Mouse (Mus musculus): ENCODE measurements around the gene Cbx7. TPM values are rescaled to one million over a fixed set of nuclear protein-coding genes. Genes with fewer than 3 reads are reported as not detected.

Gene Cbx7
- polyA plus RNA-seq, 1 experiment from 2014 or later, result 1.7 TPM

DNA sequence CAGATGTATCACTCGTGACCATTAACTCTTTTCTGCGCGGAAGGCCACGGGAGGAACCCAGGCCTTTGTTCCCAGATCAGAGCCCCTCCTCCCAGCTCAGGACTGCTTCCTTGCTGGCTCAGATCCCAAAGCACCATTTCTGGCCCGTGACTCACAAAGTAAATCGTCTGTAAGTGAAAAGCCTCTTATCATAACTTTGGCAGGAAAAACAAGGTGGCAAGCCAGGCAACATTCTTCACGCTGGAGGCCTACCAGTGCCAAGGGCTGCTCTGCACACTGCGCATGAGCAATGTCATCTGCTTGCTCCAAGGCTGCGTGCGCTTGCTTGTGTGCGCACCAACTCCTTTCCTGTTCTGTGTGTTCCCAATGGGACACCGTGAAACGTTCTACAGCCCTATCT is 91.6 kb downstream of the Cbx7 start:
- Histone ChIP-seq H3K27me3 (ENCODE audit: control insufficient read depth, insufficient read depth, low read length) (no peaks in the 10 kb centered on the region), H3K27ac (ENCODE audit: low read length) (peak overlapping the region; percentile 98), H3K4me2 (ENCODE audit: low read depth, low read length) (peak overlapping the region; percentile 58), H3K9ac (ENCODE audit: low read length) (peak overlapping the region; percentile 69), H3K9me3 (replicated peaks; ENCODE audit: control insufficient read depth, low read length) (no peaks in the 10 kb centered on the region), H3K4me1 (ENCODE audit: control insufficient read depth, insufficient read depth, low read length) (peaks cover 23% of the 10 kb centered on the region), H3K4me3 (ENCODE audit: low read length) (peak overlapping the region; percentile 32), H3K36me3 (ENCODE audit: control insufficient read depth, insufficient read depth) (no peaks in the 10 kb centered on the region)
- 2% methylated on average over 13 of the region's 13 CpGs for WGBS
- ATAC-seq (replicated peaks; ENCODE audit: extremely low read depth, insufficient read depth, low FRiP score), result peak; percentile 88

DNA sequence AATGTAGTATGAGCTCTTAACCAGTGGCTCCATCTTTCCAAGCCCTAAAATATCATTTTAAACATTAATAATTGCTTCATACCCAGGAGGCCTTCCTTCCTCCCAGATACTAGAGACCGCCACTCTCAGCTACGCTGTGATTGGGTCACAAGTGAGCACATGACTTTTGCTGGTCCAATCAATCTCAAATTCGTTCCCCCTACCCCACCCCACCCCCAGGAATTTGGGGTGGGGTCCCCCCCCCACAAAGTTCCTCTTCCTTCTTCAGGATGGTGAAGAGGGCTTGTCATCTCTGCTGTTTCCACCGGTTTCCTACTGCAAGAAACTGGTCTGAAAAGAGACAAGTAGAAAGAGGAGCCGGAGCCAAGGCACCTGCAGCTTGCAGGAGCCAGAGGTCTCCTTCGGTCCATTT is 92.2 kb downstream of the Cbx7 start:
- no peaks in the 10 kb centered on the region for H3K27me3 ChIP-seq (ENCODE audit: control insufficient read depth, insufficient read depth, low read length)
- H3K9ac ChIP-seq (ENCODE audit: low read length), result peak overlapping the region; percentile 69
- peak overlapping the region; percentile 98 for H3K27ac ChIP-seq (ENCODE audit: low read length)
- WGBS, result 47% methylated on average over 6 of the region's 6 CpGs
- H3K4me3 ChIP-seq (ENCODE audit: low read length), result peak overlapping the region; percentile 32
- H3K4me1 ChIP-seq (ENCODE audit: control insufficient read depth, insufficient read depth, low read length), result peaks cover 23% of the 10 kb centered on the region
- H3K36me3 ChIP-seq (ENCODE audit: control insufficient read depth, insufficient read depth), result no peaks in the 10 kb centered on the region
- ATAC-seq (replicated peaks; ENCODE audit: extremely low read depth, insufficient read depth, low FRiP score), result no peak; the same call in 1 of the 2 replicates
- H3K4me2 ChIP-seq (ENCODE audit: low read depth, low read length), result peak overlapping the region; percentile 58
- H3K9me3 ChIP-seq (replicated peaks; ENCODE audit: control insufficient read depth, low read length), result no peaks in the 10 kb centered on the region

DNA sequence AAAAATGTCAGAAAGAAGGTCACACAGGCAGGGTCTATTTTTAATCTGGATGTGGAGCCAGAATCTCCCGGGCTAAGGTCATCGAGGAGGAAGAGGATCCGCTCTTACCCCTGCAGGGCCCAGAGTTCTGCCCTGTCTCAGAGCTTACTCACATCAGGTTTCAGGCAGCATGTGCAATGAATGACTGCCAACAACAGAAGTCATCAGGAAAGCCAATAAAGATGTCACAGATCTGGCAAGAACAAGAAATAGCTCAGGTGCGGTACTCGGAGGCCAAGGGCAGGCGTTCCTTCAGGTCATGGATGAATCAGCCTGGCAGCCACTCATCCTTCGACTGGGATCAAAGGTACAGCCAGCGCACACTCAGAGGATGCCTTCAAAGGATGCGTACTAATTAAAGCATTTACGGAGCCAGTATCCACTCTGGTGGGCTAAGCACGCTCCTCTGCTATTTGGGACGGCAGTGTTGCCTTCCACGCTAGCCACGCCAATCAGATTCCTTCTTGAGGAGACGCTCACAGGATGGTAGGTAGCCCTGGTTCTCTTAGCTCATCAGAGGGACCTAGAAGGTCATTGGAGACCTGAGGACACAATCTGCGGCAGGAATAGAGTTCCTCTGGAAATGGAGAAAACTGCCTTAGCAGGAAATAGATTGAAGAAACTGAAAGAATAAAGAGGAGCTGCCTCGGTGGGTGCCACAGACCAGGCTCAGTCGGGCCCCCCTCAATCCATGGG is 95.5 kb downstream of the Cbx7 start:
- Histone ChIP-seq H3K9ac (ENCODE audit: low read length) (no peak overlapping the region), H3K27ac (ENCODE audit: low read length) (no peak overlapping the region), H3K4me1 (ENCODE audit: control insufficient read depth, insufficient read depth, low read length) (peaks cover 19% of the 10 kb centered on the region), H3K27me3 (ENCODE audit: control insufficient read depth, insufficient read depth, low read length) (no peaks in the 10 kb centered on the region), H3K9me3 (replicated peaks; ENCODE audit: control insufficient read depth, low read length) (no peaks in the 10 kb centered on the region), H3K4me3 (ENCODE audit: low read length) (no peak overlapping the region), H3K36me3 (ENCODE audit: control insufficient read depth, insufficient read depth) (no peaks in the 10 kb centered on the region), H3K4me2 (ENCODE audit: low read depth, low read length) (no peak overlapping the region)
- no peak for ATAC-seq (replicated peaks; ENCODE audit: extremely low read depth, insufficient read depth, low FRiP score)
- 84% methylated on average over 18 of the region's 18 CpGs for WGBS

DNA sequence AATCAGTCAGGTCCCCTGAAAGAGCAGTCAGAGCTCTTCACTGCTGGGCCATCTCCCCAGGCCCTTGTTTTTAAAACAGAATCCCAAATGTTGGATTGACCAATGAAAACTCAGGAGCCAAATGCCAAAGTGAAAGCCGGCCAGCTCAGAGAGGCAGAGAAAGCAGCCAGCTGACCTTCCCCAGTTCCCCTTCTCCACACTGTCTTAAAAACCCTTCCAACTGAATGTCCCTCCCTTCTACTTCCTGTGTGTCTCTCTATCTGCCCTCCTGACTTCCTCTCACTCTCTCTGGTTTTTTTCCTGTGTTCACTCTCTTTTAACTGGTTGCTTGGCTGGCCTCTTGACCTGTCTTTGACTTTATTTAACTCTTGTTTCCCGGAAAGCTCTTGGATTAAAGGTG is 96.9 kb downstream of the Cbx7 start:
- no peak for ATAC-seq (replicated peaks; ENCODE audit: extremely low read depth, insufficient read depth, low FRiP score)
- Histone ChIP-seq H3K9ac (ENCODE audit: low read length) (no peak overlapping the region), H3K36me3 (ENCODE audit: control insufficient read depth, insufficient read depth) (no peaks in the 10 kb centered on the region), H3K4me2 (ENCODE audit: low read depth, low read length) (no peak overlapping the region), H3K9me3 (replicated peaks; ENCODE audit: control insufficient read depth, low read length) (peaks cover 5% of the 10 kb centered on the region), H3K27me3 (ENCODE audit: control insufficient read depth, insufficient read depth, low read length) (no peaks in the 10 kb centered on the region), H3K27ac (ENCODE audit: low read length) (no peak overlapping the region), H3K4me1 (ENCODE audit: control insufficient read depth, insufficient read depth, low read length) (peaks cover 7% of the 10 kb centered on the region), H3K4me3 (ENCODE audit: low read length) (no peak overlapping the region)
- 41% methylated on average over 2 of the region's 2 CpGs for WGBS

DNA sequence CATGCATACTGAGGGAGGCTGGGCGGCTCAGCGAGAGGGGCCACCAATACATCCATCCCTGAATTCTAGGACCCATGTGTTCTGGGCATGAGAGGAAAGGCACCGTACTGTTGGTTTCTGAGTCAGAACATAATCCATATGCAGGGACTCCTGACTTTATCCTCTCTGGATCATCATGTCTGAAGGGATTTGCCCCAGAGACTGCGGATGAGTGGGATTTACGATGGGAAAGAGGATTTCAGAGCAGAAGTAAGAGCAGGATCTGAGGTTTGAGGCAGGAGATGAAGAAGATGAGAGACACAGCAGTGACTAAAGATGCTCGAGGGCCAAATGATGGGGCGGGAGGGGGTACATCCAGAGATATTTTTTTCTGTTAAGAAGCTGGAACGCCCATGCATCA is 97.4 kb downstream of the Cbx7 start:
- WGBS, result 88% methylated on average over 8 of the region's 8 CpGs
- no peak overlapping the region for H3K27ac ChIP-seq (ENCODE audit: low read length)
- H3K4me2 ChIP-seq (ENCODE audit: low read depth, low read length), result no peak overlapping the region
- peaks cover 2% of the 10 kb centered on the region for H3K4me1 ChIP-seq (ENCODE audit: control insufficient read depth, insufficient read depth, low read length)
- ATAC-seq (replicated peaks; ENCODE audit: extremely low read depth, insufficient read depth, low FRiP score), result no peak
- H3K36me3 ChIP-seq (ENCODE audit: control insufficient read depth, insufficient read depth), result no peaks in the 10 kb centered on the region
- H3K4me3 ChIP-seq (ENCODE audit: low read length), result no peak overlapping the region
- H3K9me3 ChIP-seq (replicated peaks; ENCODE audit: control insufficient read depth, low read length), result peaks cover 5% of the 10 kb centered on the region
- no peak overlapping the region for H3K9ac ChIP-seq (ENCODE audit: low read length)
- no peaks in the 10 kb centered on the region for H3K27me3 ChIP-seq (ENCODE audit: control insufficient read depth, insufficient read depth, low read length)

DNA sequence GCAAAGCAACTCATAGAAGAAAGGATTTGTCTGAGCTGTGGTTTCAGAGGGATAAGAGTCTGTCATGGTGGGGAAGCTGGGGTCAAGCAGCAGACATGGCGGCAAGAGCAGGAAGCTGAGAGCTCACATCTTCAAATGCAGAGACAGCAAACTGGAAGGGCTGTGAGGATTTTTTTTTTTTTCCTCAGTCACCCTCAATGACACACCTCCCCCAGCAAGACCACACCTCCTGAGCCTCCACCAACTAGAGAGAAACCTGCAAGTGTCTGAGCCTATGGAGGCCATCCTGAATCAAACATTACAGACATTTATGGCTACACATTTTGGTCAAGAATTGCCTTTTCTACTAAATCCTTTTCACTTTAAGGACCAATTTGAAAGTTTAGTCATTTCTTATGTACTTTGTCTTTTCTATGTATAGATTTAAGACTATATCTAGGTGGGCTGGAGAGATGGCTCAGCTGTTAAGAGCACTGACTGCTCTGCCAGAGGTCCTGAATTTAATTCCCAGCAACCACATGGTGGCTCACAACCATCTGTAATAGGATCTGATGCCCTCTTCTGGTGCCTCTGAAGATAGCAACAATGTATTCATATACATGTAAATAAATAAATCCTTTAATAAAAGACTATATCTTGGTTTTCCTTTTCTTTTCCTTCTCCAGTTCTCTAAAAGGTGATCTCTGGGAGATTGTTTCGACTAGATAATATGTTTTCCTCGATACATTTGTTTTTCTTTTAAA is 103.5 kb downstream of the Cbx7 start:
- ATAC-seq (replicated peaks; ENCODE audit: extremely low read depth, insufficient read depth, low FRiP score), result no peak
- Histone ChIP-seq H3K4me2 (ENCODE audit: low read depth, low read length) (no peak overlapping the region), H3K27ac (ENCODE audit: low read length) (no peak overlapping the region), H3K4me3 (ENCODE audit: low read length) (no peak overlapping the region), H3K36me3 (ENCODE audit: control insufficient read depth, insufficient read depth) (no peaks in the 10 kb centered on the region), H3K27me3 (ENCODE audit: control insufficient read depth, insufficient read depth, low read length) (no peaks in the 10 kb centered on the region), H3K9me3 (replicated peaks; ENCODE audit: control insufficient read depth, low read length) (peaks cover 5% of the 10 kb centered on the region), H3K4me1 (ENCODE audit: control insufficient read depth, insufficient read depth, low read length) (no peaks in the 10 kb centered on the region), H3K9ac (ENCODE audit: low read length) (no peak overlapping the region)
- 78% methylated on average over 3 of the region's 3 CpGs for WGBS

Small RNAs within 50 kb of the gene (microRNA-seq; reads per million reads assigned to microRNA genes)
- 1.6 reads per million for gene Mir7213

Other genes starting within 250 kb of the Cbx7 start
- 6.2 and 7.9 TPM in 2 replicates for gene Sun2, start 228.6 kb downstream of the Cbx7 start, polyA plus RNA-seq (2015; fragmentation: Nextera tagmentation; extraction: Ambion mirVana)
- gene Dnal4, start 193.3 kb downstream of the Cbx7 start, polyA plus RNA-seq (2015; fragmentation: Nextera tagmentation; extraction: Ambion mirVana), result 43.5 and 45.3 TPM in 2 replicates
- gene Nptxr, start 166.4 kb downstream of the Cbx7 start, polyA plus RNA-seq (2015; fragmentation: Nextera tagmentation; extraction: Ambion mirVana), result 2.2 and 2.8 TPM in 2 replicates
- not detected in 2 replicates for gene Npcd, start 136.9 kb downstream of the Cbx7 start, polyA plus RNA-seq (2015; fragmentation: Nextera tagmentation; extraction: Ambion mirVana)
- gene Cbx6, start 136.4 kb downstream of the Cbx7 start, polyA plus RNA-seq (2015; fragmentation: Nextera tagmentation; extraction: Ambion mirVana), result 57.0 and 59.0 TPM in 2 replicates
- 25.1 and 40.7 TPM in 2 replicates for gene Apobec3, start 79.5 kb downstream of the Cbx7 start, polyA plus RNA-seq (2015; fragmentation: Nextera tagmentation; extraction: Ambion mirVana)
- gene Pdgfb, start 43.9 kb upstream of the Cbx7 start, polyA plus RNA-seq (2015; fragmentation: Nextera tagmentation; extraction: Ambion mirVana), result 3.2 and 4.6 TPM in 2 replicates
- 55.4 and 61.2 TPM in 2 replicates for gene Syngr1, start 120.2 kb upstream of the Cbx7 start, polyA plus RNA-seq (2015; fragmentation: Nextera tagmentation; extraction: Ambion mirVana)
- gene Rpl3, start 120.7 kb upstream of the Cbx7 start, polyA plus RNA-seq (2015; fragmentation: Nextera tagmentation; extraction: Ambion mirVana), result 606 and 610 TPM in 2 replicates
- gene Tab1, start 162.0 kb upstream of the Cbx7 start, polyA plus RNA-seq (2015; fragmentation: Nextera tagmentation; extraction: Ambion mirVana), result 29.9 and 33.4 TPM in 2 replicates
- gene Mgat3, start 202.6 kb upstream of the Cbx7 start, polyA plus RNA-seq (2015; fragmentation: Nextera tagmentation; extraction: Ambion mirVana), result 1.3 and 1.5 TPM in 2 replicates

Data from heart, embryonic 16.5 days (tissue).